Mouse (Mus musculus) embryonic facial prominence, embryonic 10.5 days (tissue): ENCODE results near the gene Sf3b4. TPM values are rescaled to one million over a fixed set of nuclear protein-coding genes. Genes with fewer than 3 reads are reported as not detected.

Experiments used
- microRNA-seq: library from miRNA; unstranded; fragments of <30 nt; microRNA quantifications from one replicate; pipeline ENCODE4, GENCODE M21; 2017
- polyA plus RNA-seq: library from polyadenylated mRNA; unstranded; fragments of >200 nt; fragmentation: Nextera tagmentation; extraction: Ambion mirVana; gene quantifications from 2 replicates; pipeline ENCODE4 v1.2.1, GENCODE M21; 2016

Sf3b4 gene
- polyA plus RNA-seq, 1 experiment from 2014 or later, result 299 TPM

Small RNA genes lying within 50 kb of the gene (microRNA-seq; reads per million reads assigned to microRNA genes)
- 1.2 reads per million for gene Gm44492

Other genes with a start within 250 kb of the Sf3b4 start
- gene Anp32e, start 243.1 kb upstream of the Sf3b4 start, polyA plus RNA-seq, result 369 and 371 TPM in 2 replicates
- gene Plekho1, start 176.3 kb upstream of the Sf3b4 start, polyA plus RNA-seq, result 73.2 and 78.5 TPM in 2 replicates
- gene Vps45, start 113.9 kb upstream of the Sf3b4 start, polyA plus RNA-seq, result 22.4 and 26.5 TPM in 2 replicates
- 20.8 and 21.7 TPM in 2 replicates for gene Otud7b, start 67.8 kb upstream of the Sf3b4 start, polyA plus RNA-seq
- 8.0 and 12.5 TPM in 2 replicates for gene Mtmr11, start 10.3 kb upstream of the Sf3b4 start, polyA plus RNA-seq
- 3.0 and 3.9 TPM in 2 replicates for gene Sv2a, start 8.8 kb downstream of the Sf3b4 start, polyA plus RNA-seq
- gene Bola1, start 47.4 kb downstream of the Sf3b4 start, polyA plus RNA-seq, result 76.4 and 80.4 TPM in 2 replicates
- gene Hist2h2ab, start 47.5 kb downstream of the Sf3b4 start, polyA plus RNA-seq, result 0.92 and 1.4 TPM in 2 replicates
- 11.7 and 12.5 TPM in 2 replicates for gene Hist2h2ac, start 48.5 kb downstream of the Sf3b4 start, polyA plus RNA-seq
- gene Hist2h2be, start 48.8 kb downstream of the Sf3b4 start, polyA plus RNA-seq, result 6.4 and 7.8 TPM in 2 replicates
- 4.9 and 6.6 TPM in 2 replicates for gene Hist2h3c2, start 66.8 kb downstream of the Sf3b4 start, polyA plus RNA-seq
- gene Hist2h2aa2, start 67.9 kb downstream of the Sf3b4 start, polyA plus RNA-seq, result 26.6 and 32.1 TPM in 2 replicates
- gene Hist2h2aa1, start 73.2 kb downstream of the Sf3b4 start, polyA plus RNA-seq, result 4.8 and 8.6 TPM in 2 replicates
- 0.52 and 0.81 TPM in 2 replicates for gene Hist2h3c1, start 74.4 kb downstream of the Sf3b4 start, polyA plus RNA-seq
- gene Hist2h4, start 91.0 kb downstream of the Sf3b4 start, polyA plus RNA-seq, result 12.8 TPM in 2 replicates
- gene Hist2h3b, start 96.3 kb downstream of the Sf3b4 start, polyA plus RNA-seq, result 44.4 and 48.2 TPM in 2 replicates
- gene Hist2h2bb, start 97.4 kb downstream of the Sf3b4 start, polyA plus RNA-seq, result 5.8 and 11.3 TPM in 2 replicates
- gene Fcgr1, start 121.6 kb downstream of the Sf3b4 start, polyA plus RNA-seq, result 1.0 and 1.3 TPM in 2 replicates